In the genomic region with DNA sequence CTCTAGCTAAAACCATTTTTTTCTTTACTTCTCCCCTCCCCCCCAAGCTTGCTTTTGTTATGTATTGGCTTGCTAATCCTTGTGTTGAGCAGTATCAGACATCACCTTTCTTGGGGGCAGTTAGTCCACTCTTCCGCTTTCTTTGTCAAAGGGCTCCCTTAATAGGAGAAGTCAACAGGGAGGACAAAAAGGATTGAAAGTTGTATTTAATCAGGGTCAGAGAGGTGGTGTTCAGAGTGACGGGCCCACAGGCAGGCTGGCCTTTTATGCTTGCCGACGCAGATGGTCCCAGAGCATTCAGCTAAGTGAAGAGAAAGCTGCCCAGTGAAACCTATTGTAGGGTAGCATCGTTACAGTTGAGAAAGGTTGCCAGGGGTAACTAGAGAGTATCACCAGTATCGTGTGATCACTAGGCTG, we compare ENCODE assay signal across 14 mouse cellular contexts.
DNase-seq lines count a peak whose midpoint lies in the region; ATAC-seq and TF ChIP-seq lines count a peak whose summit lies in the region.
"Had no signal": no experiment of that assay in that cellular context is flagged by ENCODE, and none has a peak within 500 bp of the region (broad histone marks: within the 10 kb centered on the region; RNA-seq: fewer than 3 reads in every experiment).

No protein-coding gene starts in this region.

- DNase-seq in brain, embryonic 14.5 days (ENCODE audit: low read depth), result peak; percentile 87
- peak; percentile 20 for DNase-seq in forebrain, postnatal 0 days
- no peak for DNase-seq in cerebellum, adult 2 months
- DNase-seq in urinary bladder, postnatal 10 days (ENCODE audit: low spot score), result no peak
- no peak for DNase-seq in gastrocnemius, adult 18-20 months (ENCODE audit: low spot score)
- DNase-seq: adrenal gland, postnatal 14 days; cerebellum, postnatal 36 days; kidney, adult 11 months; right cerebral cortex, adult 18-20 months had no signal

- ATAC-seq in forebrain, postnatal 0 days, result peak; percentile 63; the same call in 1 of the 2 replicates
- ATAC-seq in midbrain, embryonic 15.5 days (replicated peaks), result peak; percentile 82

- 11% methylated on average over 6 of the region's 6 CpGs for WGBS in forebrain, postnatal 0 days
- 6% methylated on average over 6 of the region's 6 CpGs for WGBS in midbrain, embryonic 15.5 days
- WGBS in cerebellum, adult 2 months, result 49% methylated on average over 6 of the region's 6 CpGs

- no peak overlapping the region for H3K4me2 ChIP-seq in forebrain, postnatal 0 days (ENCODE audit: low read depth)
- H3K4me2 ChIP-seq in midbrain, embryonic 15.5 days, result no peak overlapping the region
- H3K4me2 ChIP-seq: heart, embryonic 13.5 days had no signal

- no peak overlapping the region for H3K27ac ChIP-seq in forebrain, postnatal 0 days (ENCODE audit: low read depth, low read length)
- H3K27ac ChIP-seq in midbrain, embryonic 15.5 days, result no peak overlapping the region
- H3K27ac ChIP-seq in cerebellum, adult 2 months (ENCODE audit: insufficient read depth, low read length), result no peak overlapping the region
- H3K27ac ChIP-seq: heart, embryonic 13.5 days; liver, embryonic 14.5 days had no signal

- no peak for TF ChIP-seq POLR2A in brain, embryonic 14.5 days (IDR thresholded peaks at IDR 0.05; ENCODE audit: borderline replicate concordance, extremely low read depth, insufficient read depth, insufficient read length, poor library complexity, severe bottlenecking)
- TF ChIP-seq POLR2A in cerebellum, adult 2 months (IDR thresholded peaks at IDR 0.05; ENCODE audit: borderline replicate concordance, insufficient read depth, low read length), result no peak

- peaks cover 18% of the 10 kb centered on the region for H3K4me1 ChIP-seq in E14TG2a.4 (replicated peaks; ENCODE audit: low read depth, low read length)
- H3K4me1 ChIP-seq in forebrain, postnatal 0 days (ENCODE audit: insufficient read depth), result no peaks in the 10 kb centered on the region; the same call in 1 of the 2 replicates
- peaks cover 5% of the 10 kb centered on the region; the same call in 1 of the 2 replicates for H3K4me1 ChIP-seq in midbrain, embryonic 15.5 days
- no peaks in the 10 kb centered on the region for H3K4me1 ChIP-seq in cerebellum, adult 2 months (ENCODE audit: control insufficient read depth, insufficient read depth, low read length)

- H3K9me3 ChIP-seq in E14TG2a.4 (ENCODE audit: low read length), result no peaks in the 10 kb centered on the region
- H3K9me3 ChIP-seq in forebrain, postnatal 0 days (ENCODE audit: low read length), result no peaks in the 10 kb centered on the region
- H3K9me3 ChIP-seq in midbrain, embryonic 15.5 days, result no peaks in the 10 kb centered on the region
- H3K9me3 ChIP-seq: heart, embryonic 13.5 days; megakaryocyte, embryonic 14.5 days had no signal

- no peaks in the 10 kb centered on the region for H3K27me3 ChIP-seq in E14TG2a.4 (ENCODE audit: insufficient read depth, low read length)
- H3K27me3 ChIP-seq in forebrain, postnatal 0 days (ENCODE audit: insufficient read depth, low read length), result no peaks in the 10 kb centered on the region
- H3K27me3 ChIP-seq in midbrain, embryonic 15.5 days (replicated peaks), result peaks cover 25% of the 10 kb centered on the region
- no peaks in the 10 kb centered on the region for H3K27me3 ChIP-seq in cerebellum, adult 2 months (ENCODE audit: control insufficient read depth, insufficient read depth, low read length)
- H3K27me3 ChIP-seq: heart, embryonic 13.5 days; megakaryocyte, embryonic 14.5 days had no signal

- TF ChIP-seq CTCF in E14TG2a.4 (conservative IDR thresholded peaks at IDR 0.05; ENCODE audit: low read length), result no peak
- no peak for TF ChIP-seq CTCF in brain, embryonic 14.5 days (IDR thresholded peaks at IDR 0.05; ENCODE audit: borderline replicate concordance, extremely low read depth, insufficient read depth, insufficient read length)
- no peak for TF ChIP-seq CTCF in forebrain, postnatal 0 days (IDR thresholded peaks at IDR 0.05; ENCODE audit: low read depth)
- no peak for TF ChIP-seq CTCF in cerebellum, adult 2 months (IDR thresholded peaks at IDR 0.05; ENCODE audit: borderline replicate concordance, insufficient read depth, low read depth, low read length)

- H3K9ac ChIP-seq in forebrain, postnatal 0 days, result no peak overlapping the region
- H3K9ac ChIP-seq in midbrain, embryonic 15.5 days, result no peak overlapping the region
- H3K9ac ChIP-seq: heart, embryonic 13.5 days; liver, embryonic 14.5 days had no signal

- H3K4me3 ChIP-seq in E14TG2a.4 (replicated peaks; ENCODE audit: low read length), result peak overlapping the region; percentile 32; the same call in 1 of the 2 replicates
- H3K4me3 ChIP-seq in forebrain, postnatal 0 days (ENCODE audit: low read depth, low read length), result no peak overlapping the region
- H3K4me3 ChIP-seq in midbrain, embryonic 15.5 days, result no peak overlapping the region
- no peak overlapping the region for H3K4me3 ChIP-seq in cerebellum, adult 2 months (replicated peaks; ENCODE audit: insufficient read depth, low read depth, low read length)
- H3K4me3 ChIP-seq: heart, embryonic 13.5 days; megakaryocyte, embryonic 14.5 days had no signal

- H3K36me3 ChIP-seq in E14TG2a.4 (ENCODE audit: insufficient read depth, low read length), result no peaks in the 10 kb centered on the region
- H3K36me3 ChIP-seq in forebrain, postnatal 0 days (ENCODE audit: insufficient read depth), result no peaks in the 10 kb centered on the region
- H3K36me3 ChIP-seq in midbrain, embryonic 15.5 days (replicated peaks), result no peaks in the 10 kb centered on the region
- H3K36me3 ChIP-seq: heart, embryonic 13.5 days had no signal

Comparison
In these comparisons a context has a peak if more than half of its experiments do, and no peak if none do; other contexts are left out.
1. DNase-seq: peak in brain, embryonic 14.5 days (single experiment) and forebrain, postnatal 0 days (single experiment); none in cerebellum, adult 2 months (0 of 2), urinary bladder, postnatal 10 days (single experiment) and gastrocnemius, adult 18-20 months (single experiment).